Mouse (Mus musculus) gonadal fat pad, adult 2 months (tissue): ENCODE measurements around the gene Sbf2. TPM values are rescaled to one million over a fixed set of nuclear protein-coding genes. Genes with fewer than 3 reads are reported as not detected.

Experiments used
- DNase-seq: peaks from one replicate; pipeline ENCODE4 v3.0.0-alpha.2; 2012; ENCODE audit warnings: low read depth
- polyA plus RNA-seq: library from polyadenylated mRNA; depleted of rRNA; stranded (reverse); fragments of >200 nt; gene quantifications from 2 replicates; pipeline ENCODE4 v1.2.3, GENCODE M21; 2012; rRNA removed

Gene Sbf2
- polyA plus RNA-seq, 1 experiment = 26.8 TPM

- no peak for DNase-seq
Observed at GRCm38 (mm10) chr7:110281435-110282256, 333.1 kb downstream of the Sbf2 start.

GRCm38 (mm10) chr7:110279183-110279582 lies 335.5 kb downstream of the Sbf2 start:
- DNase-seq = no peak

DNA sequence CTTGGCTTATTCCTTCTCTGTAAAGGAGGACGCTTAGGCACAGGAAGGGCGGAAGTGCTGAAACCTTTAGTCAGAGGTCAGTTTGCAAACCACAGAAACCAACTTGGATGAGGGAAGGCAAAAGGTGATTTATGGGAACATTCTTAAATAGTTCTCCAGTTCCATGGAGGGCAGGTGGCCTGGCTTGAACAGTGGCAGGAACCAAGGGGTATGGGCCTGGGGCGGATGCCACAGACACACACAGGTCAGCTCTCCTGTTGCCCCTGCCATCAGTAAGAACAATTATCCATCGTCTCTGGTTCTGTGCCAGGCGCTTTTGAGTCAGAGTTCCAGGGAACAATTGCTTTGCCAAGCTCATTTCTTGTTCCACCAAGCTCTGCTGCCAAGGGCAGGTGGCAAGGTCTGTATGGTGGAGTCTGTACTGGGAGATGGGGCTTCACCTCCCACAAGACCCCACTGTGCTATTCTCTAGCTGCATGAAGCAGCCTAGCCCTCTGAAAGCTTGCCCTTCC lies 336.9 kb downstream of the Sbf2 start:
- DNase-seq = no peak

DNA sequence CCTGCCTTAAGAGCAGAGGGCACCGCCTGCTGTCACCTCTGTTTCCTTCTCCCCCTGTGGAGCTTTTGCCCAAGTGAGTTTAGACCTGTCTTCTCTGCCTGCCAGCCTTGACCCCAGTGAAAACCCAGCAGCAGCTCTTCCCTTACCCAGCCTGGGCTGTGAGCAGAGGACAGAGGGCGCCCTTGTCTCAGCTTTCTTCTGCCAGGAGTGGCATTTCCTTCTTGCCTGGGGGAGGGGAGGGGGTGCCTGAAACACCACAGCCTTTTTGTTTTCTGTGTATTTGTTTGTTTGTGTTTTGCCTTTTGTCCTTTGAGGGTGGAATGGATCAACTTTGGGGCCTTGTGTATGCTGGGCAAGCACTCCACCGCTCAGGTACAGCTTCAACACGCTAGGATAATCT lies 342.3 kb downstream of the Sbf2 start:
- DNase-seq = no peak

DNA sequence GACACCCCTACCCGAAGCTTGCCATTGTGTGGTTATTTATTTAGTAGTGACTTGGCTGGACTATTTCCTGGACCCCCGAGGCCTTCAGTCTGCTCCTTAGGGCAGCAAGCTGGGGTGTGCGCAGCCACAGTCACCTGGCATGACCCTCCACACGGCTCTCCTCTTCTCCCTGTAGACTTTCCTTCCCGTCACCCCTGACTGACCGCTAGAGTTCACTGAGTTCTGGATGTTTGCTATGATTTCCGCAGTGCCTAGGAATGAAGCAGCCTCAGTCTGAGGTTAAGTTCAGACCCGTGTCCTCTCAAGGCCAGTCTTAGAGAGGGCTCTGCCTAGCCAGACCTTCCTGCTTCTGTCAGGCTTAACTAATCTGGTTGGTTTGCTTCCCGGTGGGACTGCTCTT lies 342.9 kb downstream of the Sbf2 start:
- no peak for DNase-seq

- no peak for DNase-seq
Observed at GRCm38 (mm10) chr7:110270455-110270854, 344.3 kb downstream of the Sbf2 start.

GRCm38 (mm10) chr7:110269777-110270176 lies 344.9 kb downstream of the Sbf2 start:
- DNase-seq = no peak

- peak; percentile 41 for DNase-seq
Observed at GRCm38 (mm10) chr7:110268511-110268910, 346.2 kb downstream of the Sbf2 start.

GRCm38 (mm10) chr7:110267994-110268393 lies 346.7 kb downstream of the Sbf2 start:
- DNase-seq = no peak

DNA sequence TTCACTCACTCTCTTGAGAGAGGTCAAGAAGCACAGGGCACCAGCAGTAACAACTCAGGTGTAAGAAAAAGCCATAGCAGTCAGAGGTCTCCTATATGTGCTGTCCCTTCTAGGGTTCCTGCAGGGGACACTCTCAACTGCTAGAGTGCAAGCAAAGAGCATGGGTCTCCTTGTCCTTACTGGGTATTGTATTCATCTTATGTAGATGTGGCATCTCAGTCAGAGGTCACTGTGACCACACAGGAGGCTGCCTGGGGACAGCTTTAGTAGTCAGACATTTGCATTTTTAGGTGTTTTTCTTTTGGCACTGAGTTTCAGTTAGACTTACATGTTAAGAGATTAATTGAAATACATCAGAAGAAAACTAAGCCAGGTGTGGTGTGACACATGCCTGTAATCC lies 347.7 kb downstream of the Sbf2 start:
- no peak for DNase-seq

DNA sequence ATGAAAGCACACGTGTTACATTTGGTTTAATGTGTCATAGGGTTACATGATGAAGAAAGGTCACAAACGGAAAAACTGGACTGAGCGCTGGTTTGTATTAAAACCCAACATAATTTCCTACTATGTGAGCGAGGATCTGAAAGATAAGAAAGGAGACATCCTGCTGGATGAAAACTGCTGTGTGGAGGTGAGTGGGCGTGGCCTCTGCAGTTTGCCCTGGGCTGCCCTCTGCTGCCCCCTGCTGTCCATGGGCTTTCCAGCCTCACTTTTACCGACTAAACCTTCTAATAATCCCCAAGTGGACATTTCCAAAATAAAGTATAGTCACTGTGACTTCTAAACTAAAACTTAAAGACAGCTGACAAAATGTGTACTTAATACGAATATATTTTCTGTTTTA lies 348.9 kb downstream of the Sbf2 start:
- DNase-seq = no peak

DNA sequence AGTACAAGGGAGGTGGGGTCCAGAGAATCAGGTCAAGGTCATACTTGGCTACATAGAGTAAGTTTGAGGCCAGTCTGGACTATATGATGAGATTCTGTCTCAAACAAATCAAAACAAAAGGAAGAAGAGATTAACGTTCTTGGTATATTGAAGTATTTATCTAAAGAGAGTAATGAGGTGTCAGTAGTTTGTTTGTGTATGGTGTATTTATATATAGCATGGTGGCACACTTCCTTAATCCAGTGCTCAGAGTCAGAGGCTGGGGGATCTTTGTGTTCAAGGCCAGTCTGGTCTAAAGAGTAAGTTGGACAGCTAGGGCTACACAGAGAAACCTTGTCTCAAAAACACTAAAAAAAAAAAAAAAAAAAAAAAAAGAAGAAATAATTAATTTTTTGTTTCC lies 351.2 kb downstream of the Sbf2 start:
- no peak for DNase-seq

- no peak for DNase-seq
Observed at GRCm38 (mm10) chr7:110262661-110263060, 352.1 kb downstream of the Sbf2 start.

DNA sequence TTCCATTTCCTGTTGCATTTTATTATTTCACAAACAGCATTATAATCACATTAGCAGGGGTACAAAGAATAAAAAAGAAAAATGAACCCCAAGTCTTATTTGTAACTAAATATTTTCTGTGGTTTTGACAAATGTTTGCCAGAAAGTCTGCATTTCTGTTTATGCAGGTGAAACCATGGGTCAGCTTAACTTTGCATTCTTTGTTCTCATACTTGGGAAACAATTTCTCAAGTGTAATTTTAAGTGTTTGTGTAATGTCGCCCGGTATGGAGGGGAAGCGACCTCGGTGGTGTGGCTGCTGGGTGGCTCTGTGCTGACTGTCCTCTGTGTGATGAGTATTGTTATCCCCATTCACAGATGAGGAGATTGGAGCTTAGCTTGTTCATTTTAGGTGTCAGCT lies 352.9 kb downstream of the Sbf2 start:
- no peak for DNase-seq

- DNase-seq = no peak
Observed at GRCm38 (mm10) chr7:110259966-110260711, 354.6 kb downstream of the Sbf2 start.

DNA sequence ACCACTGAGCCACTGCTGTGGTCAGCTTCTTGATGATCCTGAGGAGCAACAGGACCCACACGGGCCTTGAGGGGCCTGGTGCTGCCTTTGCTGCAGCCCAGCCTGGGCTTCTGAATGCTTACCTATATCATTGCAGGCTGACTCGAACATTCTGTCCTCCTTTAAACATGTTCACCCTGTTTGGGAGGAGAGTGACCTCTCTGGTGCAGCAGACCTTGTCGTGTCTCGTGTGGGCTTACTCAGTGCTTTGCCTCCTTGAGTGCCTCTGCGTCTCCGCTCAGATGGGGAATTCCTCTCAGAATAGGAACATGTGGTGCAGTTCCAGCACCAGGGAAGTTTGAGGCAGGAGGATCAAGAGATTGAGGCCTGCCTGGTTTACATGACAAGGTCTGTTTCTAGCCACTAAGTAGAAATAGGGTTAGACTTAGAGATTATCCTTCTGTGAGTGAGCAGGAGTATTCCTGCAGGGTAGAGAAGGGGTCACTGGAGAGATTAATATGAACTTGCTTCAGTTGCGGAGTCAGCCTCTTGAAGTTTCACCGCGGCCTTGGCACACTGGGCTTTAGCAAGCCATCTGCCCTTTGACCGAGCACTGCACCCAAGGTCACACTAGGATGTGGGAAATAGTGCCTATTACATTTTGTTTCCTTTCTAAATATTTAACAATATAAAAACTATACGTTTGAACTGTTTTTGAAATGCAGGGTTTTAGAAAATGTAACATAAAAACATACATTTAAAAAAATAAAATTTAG lies 356.3 kb downstream of the Sbf2 start:
- DNase-seq = no peak

Other genes with a start within 250 kb of the Sbf2 start
- 10.2 and 17.4 TPM in 2 replicates for gene Adm, start 12.7 kb upstream of the Sbf2 start, polyA plus RNA-seq
- 29.2 and 34.2 TPM in 2 replicates for gene Ampd3, start 153.3 kb upstream of the Sbf2 start, polyA plus RNA-seq
- 24.7 and 26.5 TPM in 2 replicates for gene Rnf141, start 229.5 kb upstream of the Sbf2 start, polyA plus RNA-seq
- 14.1 and 33.2 TPM in 2 replicates for gene Lyve1, start 248.3 kb upstream of the Sbf2 start, polyA plus RNA-seq